Mouse (Mus musculus) forebrain, embryonic 16.5 days (tissue): Measurements from ENCODE around the gene Ifi203. TPM values are rescaled to one million over a fixed set of nuclear protein-coding genes. Genes with fewer than 3 reads are reported as not detected.
"Not testable (repeated sequence)": the region's sequence is repeated elsewhere in the genome, so short reads cannot be mapped to it uniquely, and the experiment has no call there.

Experiments
- ATAC-seq: fragments of 200-750 bp; cut with Nextera tagmentation; 2 replicates; pipeline ENCODE4 v1.8.0; 2017; ENCODE audit warnings: mild to moderate bottlenecking, moderate library complexity
- H3K27ac ChIP-seq: fragments of 300-500 bp; sonication (generic); 2 replicates; pipeline ENCODE4 v1.5.1; 2014; ENCODE audit warnings: low read length, control low read depth
- H3K27me3 ChIP-seq: fragments of 300-500 bp; sonication (generic); replicated peaks from 2 replicates; pipeline ENCODE4 v1.6.1; 2014; ENCODE audit warnings: low read length; ENCODE audit not compliant: control insufficient read depth, insufficient read depth
- H3K36me3 ChIP-seq: fragments of 300-500 bp; sonication (generic); 2 replicates; pipeline ENCODE4 v1.6.1; 2014; ENCODE audit not compliant: control insufficient read depth, insufficient read depth
- H3K4me1 ChIP-seq: fragments of 300-500 bp; sonication (generic); replicated peaks from 2 replicates; pipeline ENCODE4 v1.6.1; 2014; ENCODE audit warnings: low read length; ENCODE audit not compliant: control insufficient read depth, insufficient read depth
- H3K4me2 ChIP-seq: fragments of 300-500 bp; sonication (generic); 2 replicates; pipeline ENCODE4 v1.6.1; 2014; ENCODE audit warnings: mild to moderate bottlenecking, low read length, control low read depth
- H3K4me3 ChIP-seq: fragments of 300-500 bp; sonication (generic); replicated peaks from 2 replicates; pipeline ENCODE4 v1.5.1; 2014; ENCODE audit warnings: mild to moderate bottlenecking, low read length, control low read depth
- H3K9ac ChIP-seq: fragments of 300-500 bp; sonication (generic); replicated peaks from 2 replicates; pipeline ENCODE4 v1.6.1; 2014; ENCODE audit warnings: low read depth, low read length, control low read depth
- H3K9me3 ChIP-seq: fragments of 300-500 bp; sonication (generic); 2 replicates; pipeline ENCODE4 v1.6.1; 2016; ENCODE audit warnings: low read length; ENCODE audit not compliant: control insufficient read depth
- WGBS: fragments of 180-500 bp; shearing (Covaris S2); extraction: QIAGEN DNeasy Blood & Tissue Kit; methylation state at CpG from one replicate; pipeline ENCODE4 v1.1.7; 2014; 5-methylcytosine and 5-hydroxymethylcytosine counted together
- polyA plus RNA-seq: library from polyadenylated mRNA; unstranded; fragments of >200 nt; fragmentation: Nextera tagmentation; extraction: Ambion mirVana; gene quantifications from 2 replicates; pipeline ENCODE4 v1.2.1, GENCODE M21; 2015

Ifi203 gene
- polyA plus RNA-seq = 1.4 and 1.5 TPM in 2 replicates

DNA sequence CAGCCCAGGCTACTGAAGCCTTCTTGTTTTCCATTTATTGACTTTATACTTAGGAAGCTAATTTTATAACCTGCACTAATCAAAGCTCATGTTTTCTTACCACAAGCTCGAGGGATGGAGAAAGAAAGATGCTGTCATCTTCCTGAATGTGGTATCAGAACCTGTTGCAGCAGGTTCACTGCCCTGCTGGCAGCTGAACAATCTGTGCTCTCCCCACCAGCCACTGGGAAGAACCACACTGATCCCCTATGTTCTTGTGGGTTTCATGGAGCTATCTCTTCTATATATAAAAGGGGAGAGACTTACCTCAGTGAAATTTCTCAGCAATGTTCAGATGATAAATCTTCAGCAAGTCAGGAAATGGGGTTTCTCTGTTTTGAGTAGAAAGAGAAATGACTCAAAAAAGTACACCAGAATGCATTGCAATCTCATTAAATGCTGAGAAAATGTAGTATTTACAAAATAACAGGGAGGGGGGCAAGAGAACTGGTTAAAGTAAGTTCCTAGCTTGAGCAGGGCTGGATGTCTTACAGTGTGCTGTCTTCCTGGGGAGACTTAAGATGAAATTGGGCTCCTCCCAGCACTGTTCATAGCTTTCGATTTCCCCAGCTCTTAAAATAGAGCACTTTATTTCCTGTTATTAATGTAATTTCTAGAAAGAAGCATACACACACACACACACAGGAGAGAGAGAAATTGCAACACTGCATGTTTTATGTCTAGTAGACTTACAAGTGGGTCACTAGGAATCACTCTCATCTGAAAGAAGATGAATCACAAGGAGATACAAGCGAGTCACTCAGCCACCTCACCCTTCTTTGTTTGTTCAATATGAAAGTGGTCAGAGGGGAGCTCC is at the start of gene Ifi203, which contains the start of gene Mndal:
Ifi203 (minus strand) TSS at position 749 of the 856 bp plus-strand sequence.
Mndal (minus strand) TSS at position 568 of the 856 bp plus-strand sequence.
- whole genome bisulfite sequencing = 70% methylated on average over 3 of the region's 3 CpGs
- H3K36me3 ChIP-seq = not testable (repeated sequence)
- peak; percentile 33; the same call in 1 of the 2 replicates for ATAC-seq

GRCm38 (mm10) chr1:173982694-173983305 is 40.3 kb upstream of the Ifi203 start, which contains the start of gene Ifi202b:
Ifi202b (minus strand) TSS chr1:173982744.
- H3K4me2 ChIP-seq, ATAC-seq, H3K9me3 ChIP-seq, H3K4me1 ChIP-seq, H3K4me3 ChIP-seq, H3K9ac ChIP-seq, H3K27me3 ChIP-seq, H3K36me3 ChIP-seq, H3K27ac ChIP-seq: not testable (repeated sequence)
- 86% methylated on average over 6 of the region's 6 CpGs for WGBS

More for the DNA sequence above, at the start of gene Ifi203, which contains the start of gene Mndal:
- not testable (repeated sequence) for H3K9ac ChIP-seq, H3K4me2 ChIP-seq, H3K27ac ChIP-seq, H3K27me3 ChIP-seq, H3K4me3 ChIP-seq, H3K9me3 ChIP-seq, H3K4me1 ChIP-seq

DNA sequence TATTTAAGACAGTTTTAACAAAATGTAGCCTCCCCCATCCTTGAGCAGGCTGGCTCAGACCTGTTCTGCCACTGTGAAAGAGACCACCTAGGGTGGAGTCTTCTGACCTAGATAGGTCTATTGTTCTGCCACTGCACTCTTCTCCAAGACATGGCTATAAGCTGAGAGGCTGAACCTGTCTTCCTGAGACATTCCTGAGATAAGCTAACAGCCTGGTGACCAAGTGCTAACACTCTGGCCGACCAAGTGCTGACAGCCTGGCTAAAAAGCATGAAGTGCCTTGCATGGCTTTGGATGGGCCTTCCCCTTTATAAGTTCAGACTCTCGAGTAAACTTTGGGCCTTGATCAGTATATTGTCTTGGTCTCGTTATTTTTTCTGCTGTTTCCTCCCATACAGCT is 38.6 kb upstream of the Ifi203 start:
- not testable (repeated sequence) for H3K27me3 ChIP-seq, H3K4me2 ChIP-seq, H3K4me3 ChIP-seq, ATAC-seq, H3K27ac ChIP-seq, H3K36me3 ChIP-seq, H3K9ac ChIP-seq, H3K9me3 ChIP-seq, H3K4me1 ChIP-seq
- 63% methylated on average over 3 of the region's 3 CpGs for WGBS

DNA sequence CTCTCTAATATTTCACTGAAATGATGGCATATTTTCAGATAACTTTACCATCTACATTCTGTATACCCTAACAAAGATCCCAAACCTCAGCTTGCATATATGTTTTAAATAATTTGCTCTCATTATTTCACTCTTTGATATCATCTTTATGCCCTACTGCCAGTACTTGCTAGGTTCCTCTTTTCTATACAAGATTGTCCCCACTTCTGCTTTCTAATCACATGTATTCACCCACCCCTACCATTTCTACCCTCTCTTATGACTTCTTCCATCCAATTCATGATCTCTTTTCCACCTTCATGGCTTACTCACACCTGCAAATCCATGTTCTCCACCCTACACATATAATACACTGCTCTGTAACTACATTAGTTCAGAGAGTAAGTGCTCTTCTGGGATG is 35.1 kb upstream of the Ifi203 start:
- H3K4me3 ChIP-seq = no peak overlapping the region

GRCm38 (mm10) chr1:173973111-173973510 is 30.6 kb upstream of the Ifi203 start:
- no peak overlapping the region for H3K27ac ChIP-seq
- H3K4me1 ChIP-seq = no peaks in the 10 kb centered on the region
- no peaks in the 10 kb centered on the region for H3K27me3 ChIP-seq
- H3K9ac ChIP-seq = no peak overlapping the region
- H3K9me3 ChIP-seq = no peaks in the 10 kb centered on the region
- no peaks in the 10 kb centered on the region for H3K36me3 ChIP-seq
- no peak overlapping the region for H3K4me2 ChIP-seq
- ATAC-seq = no peak
- H3K4me3 ChIP-seq = no peak overlapping the region

More for the DNA sequence above, 35.1 kb upstream of the Ifi203 start:
- Histone ChIP-seq H3K4me2 (no peak overlapping the region), H3K9me3 (no peaks in the 10 kb centered on the region), H3K9ac (no peak overlapping the region), H3K27ac (no peak overlapping the region), H3K4me1 (no peaks in the 10 kb centered on the region), H3K36me3 (no peaks in the 10 kb centered on the region), H3K27me3 (no peaks in the 10 kb centered on the region)
- ATAC-seq = no peak

GRCm38 (mm10) chr1:173961491-173961890 is 19.0 kb upstream of the Ifi203 start:
- H3K4me3 ChIP-seq, H3K4me2 ChIP-seq, H3K9ac ChIP-seq, H3K36me3 ChIP-seq, H3K9me3 ChIP-seq, H3K27ac ChIP-seq, H3K27me3 ChIP-seq, ATAC-seq, H3K4me1 ChIP-seq: not testable (repeated sequence)
- WGBS = 96% methylated on average over 1 of the region's 1 CpGs

DNA sequence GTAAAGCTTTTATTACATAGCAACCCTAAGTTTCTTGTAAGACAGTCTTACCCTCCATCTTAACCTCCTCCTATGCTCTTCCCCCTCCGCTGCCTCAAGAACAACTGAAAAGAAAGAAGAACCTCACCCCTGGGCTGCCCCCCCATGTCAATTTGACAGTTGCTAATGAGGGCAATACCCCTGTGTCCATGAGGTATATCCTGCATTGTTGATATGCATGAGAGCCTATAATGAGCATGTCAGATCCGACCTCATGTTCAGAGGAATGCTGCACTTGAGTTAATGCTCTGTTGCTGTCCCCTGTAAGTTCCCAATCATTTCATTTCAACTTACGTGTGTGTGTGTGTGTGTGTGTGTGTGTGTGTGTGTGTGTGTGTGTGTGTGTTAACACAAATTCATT is 17.5 kb upstream of the Ifi203 start:
- H3K27me3 ChIP-seq, H3K4me3 ChIP-seq, H3K27ac ChIP-seq, ATAC-seq, H3K9me3 ChIP-seq, H3K36me3 ChIP-seq, H3K4me2 ChIP-seq, H3K9ac ChIP-seq, H3K4me1 ChIP-seq: not testable (repeated sequence)
- WGBS = 65% methylated on average over 3 of the region's 3 CpGs

DNA sequence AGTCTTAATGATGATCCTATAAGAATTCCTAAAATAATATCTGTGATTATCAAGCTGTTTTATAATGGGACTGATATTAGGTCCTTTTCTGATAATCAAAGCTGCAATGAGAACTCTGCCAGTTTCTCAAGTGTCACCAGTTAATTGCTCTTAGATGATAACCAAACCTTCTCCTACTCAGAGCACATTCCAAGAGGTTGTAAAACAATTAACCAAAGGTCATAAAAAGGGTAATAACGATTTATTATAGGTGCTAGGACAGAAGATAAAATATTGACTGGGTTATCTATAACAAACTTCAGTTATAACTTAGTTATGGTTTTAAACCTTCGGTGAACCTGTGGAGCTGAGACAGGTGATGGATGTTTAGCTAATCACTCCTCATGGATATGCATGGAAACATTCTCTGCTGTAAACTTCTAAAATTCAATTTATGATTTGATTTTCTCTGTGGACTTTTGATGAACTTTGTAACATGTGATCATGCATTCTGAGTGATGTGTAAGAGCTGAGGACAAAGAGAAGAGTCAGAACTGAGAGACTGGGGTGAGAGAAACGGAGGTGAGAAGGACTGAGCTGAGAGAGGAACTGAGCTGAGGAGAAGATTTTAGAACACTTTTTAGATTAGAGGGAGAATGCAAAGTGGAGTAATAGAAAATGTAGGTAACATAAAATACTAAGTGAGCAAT is 13.5 kb upstream of the Ifi203 start:
- H3K9me3 ChIP-seq = not testable (repeated sequence)

DNA sequence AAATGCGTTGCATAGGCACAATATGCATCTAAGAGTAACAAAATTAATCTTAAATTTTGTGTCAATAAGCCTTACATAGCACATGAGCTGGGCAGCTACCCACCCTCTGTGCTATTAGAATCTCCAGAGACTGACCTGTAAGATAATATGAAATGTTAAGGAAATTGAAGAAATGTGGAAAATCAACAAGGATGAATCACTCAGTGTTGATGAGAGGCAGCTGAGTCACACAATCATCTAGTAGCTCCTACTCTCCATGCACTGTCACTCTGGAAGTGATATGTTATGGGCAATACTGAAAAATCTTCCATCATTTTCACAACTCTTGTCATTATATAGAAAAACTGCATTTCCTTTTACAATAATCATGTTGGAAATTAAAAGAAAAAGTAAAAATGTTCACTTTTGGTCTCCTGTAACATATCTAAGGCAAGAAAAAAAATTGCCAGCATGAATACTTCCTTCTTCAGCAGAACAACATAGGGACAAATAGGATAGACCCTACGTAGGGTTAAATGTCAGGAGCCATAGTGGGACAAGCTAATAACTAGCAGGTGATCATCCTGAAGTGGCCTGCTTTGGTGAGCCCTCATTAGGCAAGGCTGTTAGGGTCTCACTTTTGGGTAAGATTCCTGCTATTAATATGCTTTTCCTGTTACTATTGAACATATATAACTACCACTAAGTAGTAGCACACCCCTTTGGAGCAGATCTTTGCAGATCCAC is 12.8 kb upstream of the Ifi203 start:
- H3K4me1 ChIP-seq = no peaks in the 10 kb centered on the region
- ATAC-seq = no peak
- H3K4me2 ChIP-seq = no peak overlapping the region
- H3K9me3 ChIP-seq = no peaks in the 10 kb centered on the region
- H3K27ac ChIP-seq = no peak overlapping the region
- 83% methylated on average over 2 of the region's 2 CpGs for WGBS
- no peaks in the 10 kb centered on the region for H3K27me3 ChIP-seq
- H3K4me3 ChIP-seq = no peak overlapping the region
- H3K36me3 ChIP-seq = no peaks in the 10 kb centered on the region
- no peak overlapping the region for H3K9ac ChIP-seq

More for the DNA sequence above, 13.5 kb upstream of the Ifi203 start:
- not testable (repeated sequence) for H3K4me2 ChIP-seq, H3K9ac ChIP-seq, ATAC-seq, H3K36me3 ChIP-seq, H3K4me1 ChIP-seq, H3K4me3 ChIP-seq, H3K27me3 ChIP-seq, H3K27ac ChIP-seq
- WGBS = 78% methylated on average over 3 of the region's 3 CpGs
